Mouse (Mus musculus) neural tube, embryonic 11.5 days (tissue): ENCODE data around the gene Kcnk10. TPM values are rescaled to one million over a fixed set of nuclear protein-coding genes. Genes with fewer than 3 reads are reported as not detected.

Experiments used
- ATAC-seq: fragments of 200-750 bp; cut with Nextera tagmentation; 2 replicates; pipeline ENCODE4 v1.8.0; 2017; ENCODE audit warnings: moderate number of reproducible peaks, mild to moderate bottlenecking, moderate TSS enrichment, moderate library complexity; ENCODE audit not compliant: insufficient read depth, low FRiP score, low TSS enrichment
- DNase-seq: peaks from one replicate; pipeline ENCODE4 v3.0.0-alpha.2; 2015; ENCODE audit warnings: low spot score
- H3K27ac ChIP-seq: fragments of 300-500 bp; sonication (generic); 2 replicates; pipeline ENCODE4 v1.5.1; 2014; ENCODE audit warnings: low read depth, mild to moderate bottlenecking, low read length
- H3K27me3 ChIP-seq: fragments of 300-500 bp; sonication (generic); 2 replicates; pipeline ENCODE4 v1.6.1; 2014; ENCODE audit warnings: mild to moderate bottlenecking, low read length, mixed read lengths; ENCODE audit not compliant: control insufficient read depth, insufficient read depth
- H3K36me3 ChIP-seq: fragments of 300-500 bp; sonication (generic); 2 replicates; pipeline ENCODE4 v1.6.1; 2014; ENCODE audit warnings: mild to moderate bottlenecking, low read length, moderate library complexity, mixed read lengths; ENCODE audit not compliant: control insufficient read depth, insufficient read depth
- H3K4me1 ChIP-seq: fragments of 300-500 bp; sonication (generic); 2 replicates; pipeline ENCODE4 v1.6.1; 2014; ENCODE audit warnings: low read length, mixed read lengths; ENCODE audit not compliant: control insufficient read depth, insufficient read depth
- H3K4me2 ChIP-seq: fragments of 300-500 bp; sonication (generic); 2 replicates; pipeline ENCODE4 v1.6.1; 2014; ENCODE audit warnings: low read depth, mild to moderate bottlenecking, moderate library complexity
- H3K4me3 ChIP-seq: fragments of 300-500 bp; sonication (generic); 2 replicates; pipeline ENCODE4 v1.5.1; 2014; ENCODE audit warnings: low read depth, low read length
- H3K9ac ChIP-seq: fragments of 300-500 bp; sonication (generic); 2 replicates; pipeline ENCODE4 v1.6.1; 2014; ENCODE audit warnings: mild to moderate bottlenecking, low read length
- H3K9me3 ChIP-seq: fragments of 300-500 bp; sonication (generic); 2 replicates; pipeline ENCODE4 v1.6.1; 2016; ENCODE audit warnings: low read length; ENCODE audit not compliant: control insufficient read depth
- WGBS: fragments of 180-500 bp; shearing (Covaris S2); extraction: QIAGEN DNeasy Blood & Tissue Kit; methylation state at CpG from one replicate; pipeline ENCODE4 v1.1.7; 2014; 5-methylcytosine and 5-hydroxymethylcytosine counted together
- polyA plus RNA-seq: library from polyadenylated mRNA; unstranded; fragments of >200 nt; fragmentation: Nextera tagmentation; extraction: Ambion mirVana; gene quantifications from 2 replicates; pipeline ENCODE4 v1.2.1, GENCODE M21; 2014

Kcnk10 gene
- polyA plus RNA-seq, 1 experiment from 2014 or later = 21.3 TPM

DNA sequence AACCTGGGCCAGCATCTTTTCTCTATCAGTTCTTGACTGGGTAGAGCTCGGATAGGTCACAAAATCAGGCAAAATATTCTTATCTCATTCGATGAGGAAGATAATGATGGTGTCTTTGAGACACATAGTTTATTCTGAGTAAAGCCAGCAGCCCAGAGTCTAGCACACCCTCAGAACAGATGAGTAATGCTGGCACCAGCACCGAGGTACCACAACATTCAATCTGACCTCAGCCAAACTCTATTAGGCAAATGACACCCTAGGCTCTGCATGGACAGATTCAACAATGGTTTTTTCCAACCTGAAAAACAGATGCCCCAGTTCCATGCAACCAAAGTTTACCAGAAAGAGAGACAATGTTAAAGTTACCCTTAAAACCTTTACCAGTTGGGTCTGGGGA lies 108.0 kb downstream of the Kcnk10 start:
- DNase-seq (no peak), ATAC-seq (no peak)
- Histone ChIP-seq H3K4me1 (no peaks in the 10 kb centered on the region), H3K27me3 (no peaks in the 10 kb centered on the region), H3K36me3 (no peaks in the 10 kb centered on the region), H3K27ac (no peak overlapping the region), H3K4me2 (no peak overlapping the region), H3K9ac (no peak overlapping the region), H3K4me3 (no peak overlapping the region), H3K9me3 (no peaks in the 10 kb centered on the region)
- 84% methylated on average over 3 of the region's 3 CpGs for WGBS

DNA sequence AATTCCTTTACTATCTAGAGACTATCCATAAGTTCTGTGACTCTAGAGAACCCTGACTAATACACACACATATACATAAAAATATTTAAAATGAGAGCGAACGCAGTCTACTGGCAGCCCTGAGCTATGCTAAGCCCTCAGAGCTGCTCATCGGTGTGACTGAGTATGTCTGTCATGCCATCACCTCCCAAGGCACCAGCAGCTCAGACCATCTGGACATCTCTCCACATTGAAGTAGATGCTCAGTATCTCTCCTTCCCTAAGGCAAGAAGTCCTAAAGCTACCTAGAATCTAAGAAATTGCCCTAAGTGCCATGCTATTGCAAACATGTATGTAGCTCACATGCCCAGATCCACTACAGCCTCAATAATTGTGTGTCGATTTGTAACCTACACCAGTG lies 110.3 kb downstream of the Kcnk10 start:
- Histone ChIP-seq H3K27ac (no peak overlapping the region), H3K9ac (no peak overlapping the region), H3K9me3 (no peaks in the 10 kb centered on the region), H3K4me1 (no peaks in the 10 kb centered on the region), H3K36me3 (no peaks in the 10 kb centered on the region), H3K4me3 (no peak overlapping the region), H3K27me3 (no peaks in the 10 kb centered on the region), H3K4me2 (no peak overlapping the region)
- DNase-seq = no peak
- 96% methylated on average over 4 of the region's 4 CpGs for WGBS
- ATAC-seq = no peak

DNA sequence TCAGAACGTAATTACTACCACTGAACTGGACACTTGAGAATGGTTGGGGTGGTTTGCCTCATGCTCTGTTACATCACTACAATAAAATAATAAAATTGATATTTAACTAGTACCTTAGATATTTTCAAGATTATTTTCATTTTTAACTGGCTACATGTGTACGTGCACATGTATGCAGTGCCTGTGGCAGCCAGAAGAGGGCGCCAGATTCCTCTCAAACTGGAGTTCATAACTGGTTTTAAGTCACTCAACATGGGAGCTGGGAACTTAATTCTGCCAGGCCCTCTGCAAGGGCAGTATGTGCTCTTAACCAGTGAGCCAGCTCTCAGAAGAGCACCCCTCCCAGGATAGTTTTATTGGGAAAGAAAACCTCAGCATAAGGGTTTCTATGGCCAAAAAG lies 118.2 kb downstream of the Kcnk10 start:
- H3K36me3 ChIP-seq = no peaks in the 10 kb centered on the region
- H3K4me3 ChIP-seq = no peak overlapping the region
- H3K4me2 ChIP-seq = no peak overlapping the region
- no peak for DNase-seq
- WGBS = 53% methylated on average over 3 of the region's 3 CpGs
- H3K9ac ChIP-seq = no peak overlapping the region
- no peak overlapping the region for H3K27ac ChIP-seq
- H3K4me1 ChIP-seq = no peaks in the 10 kb centered on the region
- ATAC-seq = no peak
- no peaks in the 10 kb centered on the region for H3K9me3 ChIP-seq
- no peaks in the 10 kb centered on the region for H3K27me3 ChIP-seq

DNA sequence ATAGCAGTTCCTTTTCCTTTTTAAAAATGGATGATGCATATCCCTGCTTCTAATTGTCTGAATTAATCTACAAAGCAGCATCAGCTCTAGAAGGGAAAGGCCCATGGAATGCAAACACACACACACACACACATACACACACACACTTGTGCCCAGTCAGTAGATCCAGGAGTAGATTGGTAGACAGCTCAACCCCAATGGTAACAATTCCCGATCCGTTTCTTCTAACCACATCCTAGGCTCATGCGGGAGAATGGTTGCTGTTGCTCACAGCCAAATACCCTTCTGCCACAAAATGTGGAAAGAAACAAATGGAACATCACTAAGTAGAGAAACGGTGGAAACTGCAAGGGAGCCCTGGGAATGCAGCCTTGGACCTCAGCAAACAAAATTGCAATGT lies 119.2 kb downstream of the Kcnk10 start:
- H3K27ac ChIP-seq = no peak overlapping the region
- no peaks in the 10 kb centered on the region for H3K4me1 ChIP-seq
- no peak overlapping the region for H3K4me2 ChIP-seq
- no peak overlapping the region for H3K4me3 ChIP-seq
- H3K9ac ChIP-seq = no peak overlapping the region
- 92% methylated on average over 4 of the region's 4 CpGs for WGBS
- no peak for ATAC-seq
- DNase-seq = no peak
- no peaks in the 10 kb centered on the region for H3K36me3 ChIP-seq
- H3K9me3 ChIP-seq = no peaks in the 10 kb centered on the region
- no peaks in the 10 kb centered on the region for H3K27me3 ChIP-seq

DNA sequence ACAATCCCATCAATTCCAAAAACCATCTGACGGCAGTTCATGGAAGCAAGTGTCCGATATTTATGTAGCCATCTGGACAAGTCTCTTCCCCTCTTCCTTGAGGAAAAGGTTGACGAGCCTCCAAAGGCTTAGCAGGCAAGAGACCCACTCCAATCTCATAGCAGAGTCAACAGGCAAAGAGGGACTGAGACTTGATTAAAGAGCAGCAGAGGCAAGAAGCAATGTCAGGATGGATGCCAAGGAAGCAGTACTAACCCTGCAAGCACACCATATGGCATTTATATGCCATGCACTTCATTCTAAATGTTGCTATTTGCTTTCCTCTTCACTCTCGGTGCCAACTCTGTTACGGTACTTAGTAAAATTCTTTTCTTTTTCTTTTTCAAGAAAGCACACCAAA lies 119.6 kb downstream of the Kcnk10 start:
- H3K9ac ChIP-seq = no peak overlapping the region
- H3K27ac ChIP-seq = no peak overlapping the region
- no peaks in the 10 kb centered on the region for H3K27me3 ChIP-seq
- H3K9me3 ChIP-seq = no peaks in the 10 kb centered on the region
- H3K4me1 ChIP-seq = no peaks in the 10 kb centered on the region
- ATAC-seq (no peak), DNase-seq (no peak)
- WGBS = 90% methylated on average over 5 of the region's 5 CpGs
- no peak overlapping the region for H3K4me3 ChIP-seq
- no peak overlapping the region for H3K4me2 ChIP-seq
- no peaks in the 10 kb centered on the region for H3K36me3 ChIP-seq

DNA sequence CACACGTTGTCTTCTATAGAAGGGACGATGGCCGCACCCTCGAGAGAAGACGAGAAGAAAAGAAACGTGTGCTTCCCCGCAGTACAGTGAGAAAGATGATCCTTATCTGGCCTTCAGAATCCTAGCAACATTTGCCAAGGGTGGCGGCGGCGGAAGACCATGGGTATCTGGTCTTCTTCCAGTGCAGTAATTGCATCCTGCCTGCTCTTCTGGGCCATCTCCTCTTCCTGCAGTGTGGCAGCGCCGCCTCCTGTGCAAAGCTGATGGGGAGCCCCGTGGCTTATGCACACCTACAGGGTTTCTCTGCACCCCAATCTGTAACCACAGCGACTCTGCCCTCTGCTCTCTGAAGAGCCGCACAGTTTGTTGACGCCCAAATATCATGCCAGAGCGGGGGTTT lies 124.9 kb downstream of the Kcnk10 start:
- no peak overlapping the region for H3K9ac ChIP-seq
- no peak overlapping the region for H3K4me2 ChIP-seq
- no peaks in the 10 kb centered on the region for H3K4me1 ChIP-seq
- ATAC-seq (no peak), DNase-seq (no peak)
- H3K27me3 ChIP-seq = no peaks in the 10 kb centered on the region
- no peaks in the 10 kb centered on the region for H3K36me3 ChIP-seq
- H3K4me3 ChIP-seq = no peak overlapping the region
- 89% methylated on average over 17 of the region's 17 CpGs for WGBS
- H3K9me3 ChIP-seq = no peaks in the 10 kb centered on the region
- H3K27ac ChIP-seq = no peak overlapping the region

DNA sequence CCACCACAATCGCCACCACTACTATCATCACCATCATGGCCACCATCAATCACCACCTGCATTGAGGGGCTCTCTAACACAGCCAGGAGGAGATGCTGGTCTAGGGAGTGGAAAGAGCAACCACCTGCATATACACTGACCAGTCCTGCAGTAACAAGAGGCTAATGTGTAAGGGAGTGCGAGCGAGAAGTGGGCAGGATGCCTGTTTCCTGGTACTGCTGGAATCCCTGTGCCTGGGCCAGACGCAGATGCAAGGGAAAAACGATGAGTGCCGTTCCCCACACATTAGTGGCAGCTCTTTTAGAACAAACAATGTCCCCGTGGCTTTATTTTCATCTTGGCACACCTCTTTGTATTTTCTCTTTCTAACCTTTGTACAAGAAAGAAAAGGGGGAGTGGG lies 125.5 kb downstream of the Kcnk10 start:
- Histone ChIP-seq H3K27ac (no peak overlapping the region), H3K27me3 (no peaks in the 10 kb centered on the region), H3K4me3 (no peak overlapping the region), H3K4me2 (no peak overlapping the region), H3K9ac (no peak overlapping the region), H3K9me3 (no peaks in the 10 kb centered on the region), H3K36me3 (no peaks in the 10 kb centered on the region), H3K4me1 (no peaks in the 10 kb centered on the region)
- ATAC-seq = no peak
- WGBS = 92% methylated on average over 7 of the region's 7 CpGs
- no peak for DNase-seq

DNA sequence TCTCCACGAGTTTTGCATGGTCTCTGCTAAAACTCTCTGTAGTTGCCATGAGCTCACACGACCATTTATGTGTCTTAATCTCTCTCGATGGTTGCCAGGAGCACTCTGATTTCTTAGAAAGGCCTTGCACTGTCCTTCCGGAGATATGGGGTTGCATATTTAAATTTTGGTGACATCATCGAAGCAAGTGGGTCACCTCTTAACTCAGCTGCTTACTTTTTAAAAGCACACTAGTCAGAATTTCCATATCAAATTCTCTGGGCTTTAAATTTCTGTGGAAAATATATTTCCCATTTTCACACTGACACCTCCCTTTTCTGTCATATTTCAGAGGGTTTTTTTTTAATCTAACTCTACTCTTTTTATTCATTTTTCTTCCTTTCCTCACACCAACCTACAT lies 132.5 kb downstream of the Kcnk10 start:
- Histone ChIP-seq H3K36me3 (no peaks in the 10 kb centered on the region), H3K4me3 (no peak overlapping the region), H3K27ac (no peak overlapping the region), H3K9me3 (no peaks in the 10 kb centered on the region), H3K4me1 (no peaks in the 10 kb centered on the region), H3K9ac (no peak overlapping the region), H3K4me2 (no peak overlapping the region), H3K27me3 (no peaks in the 10 kb centered on the region)
- DNase-seq = no peak
- WGBS = 84% methylated on average over 5 of the region's 5 CpGs
- no peak for ATAC-seq

DNA sequence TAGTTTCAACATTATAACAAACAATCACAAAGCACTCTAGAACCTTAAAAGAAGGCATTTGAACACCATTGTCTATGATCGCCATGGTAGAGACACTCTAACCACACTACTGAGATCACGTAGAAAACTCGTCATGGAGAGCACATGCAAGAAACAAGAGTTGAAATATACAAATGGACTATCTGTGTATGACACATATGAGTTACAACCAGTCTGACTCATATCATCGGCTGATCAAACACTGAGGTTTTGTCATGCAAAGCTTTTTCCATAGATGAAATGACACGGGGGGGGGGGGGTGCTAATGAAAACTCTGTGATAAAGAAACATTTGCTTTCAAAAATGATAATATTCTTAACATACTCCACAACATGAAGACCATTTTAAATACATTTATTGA lies 133.2 kb downstream of the Kcnk10 start:
- Histone ChIP-seq H3K36me3 (no peaks in the 10 kb centered on the region), H3K27ac (no peak overlapping the region), H3K9ac (no peak overlapping the region), H3K4me2 (no peak overlapping the region), H3K9me3 (no peaks in the 10 kb centered on the region), H3K27me3 (no peaks in the 10 kb centered on the region), H3K4me3 (no peak overlapping the region), H3K4me1 (no peaks in the 10 kb centered on the region)
- DNase-seq = no peak
- 92% methylated on average over 5 of the region's 5 CpGs for WGBS
- ATAC-seq = no peak
